Mouse (Mus musculus): ENCODE results near the gene Morc1.

DNA sequence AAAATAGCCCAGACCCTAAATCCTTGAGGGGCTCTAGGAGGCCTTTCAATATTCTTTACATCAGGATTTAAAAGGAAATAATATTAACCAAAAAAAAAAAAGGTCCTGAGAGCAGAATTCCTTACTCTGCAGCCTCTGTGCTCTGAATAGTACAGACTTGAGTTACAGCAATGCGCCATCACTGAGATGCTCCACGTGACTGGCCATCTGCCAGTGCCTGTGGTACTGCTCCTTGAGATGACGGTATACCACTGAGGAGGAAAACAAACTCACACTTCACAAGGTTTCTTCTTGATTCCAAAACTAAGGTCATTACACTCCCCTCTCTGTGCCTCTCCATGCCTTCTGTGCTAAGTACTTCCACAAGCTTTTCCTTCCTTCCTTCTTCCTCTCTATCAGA, 195.1 kb downstream of the Morc1 start:
- TF ChIP-seq POLR2A (IDR thresholded peaks at IDR 0.05; ENCODE audit: low read depth, low read length): no peak
- no peak for TF ChIP-seq EP300 (IDR thresholded peaks at IDR 0.05; ENCODE audit: low read length)
- no peak for TF ChIP-seq CHD1 (IDR thresholded peaks at IDR 0.05; ENCODE audit: low read depth, low read length)
- no peak for TF ChIP-seq ELF1 (IDR thresholded peaks at IDR 0.05; ENCODE audit: low read depth, low read length)
- no peak for TF ChIP-seq CTCF (conservative IDR thresholded peaks at IDR 0.05 in 1 of 2, IDR thresholded peaks at IDR 0.05 in 1 of 2; ENCODE audit: low read depth in 2 of 2, low read length in 2 of 2)
- no peak for TF ChIP-seq ZMIZ1 (IDR thresholded peaks at IDR 0.05; ENCODE audit: low read depth, low read length)
